Mouse (Mus musculus) gonadal fat pad, adult 2 months (tissue): Measurements from ENCODE around the gene Zscan26. TPM values are rescaled to one million over a fixed set of nuclear protein-coding genes. Genes with fewer than 3 reads are reported as not detected.
"Not testable (repeated sequence)": the region's sequence is repeated elsewhere in the genome, so short reads cannot be mapped to it uniquely, and the experiment has no call there.

Source experiments
- DNase-seq: peaks from one replicate; pipeline ENCODE4 v3.0.0-alpha.2; 2012; ENCODE audit warnings: low read depth
- polyA plus RNA-seq: library from polyadenylated mRNA; depleted of rRNA; stranded (reverse); fragments of >200 nt; gene quantifications from 2 replicates; pipeline ENCODE4 v1.2.3, GENCODE M21; 2012; rRNA removed

Gene Zscan26
- polyA plus RNA-seq, result 22.6 and 23.8 TPM in 2 replicates

DNA sequence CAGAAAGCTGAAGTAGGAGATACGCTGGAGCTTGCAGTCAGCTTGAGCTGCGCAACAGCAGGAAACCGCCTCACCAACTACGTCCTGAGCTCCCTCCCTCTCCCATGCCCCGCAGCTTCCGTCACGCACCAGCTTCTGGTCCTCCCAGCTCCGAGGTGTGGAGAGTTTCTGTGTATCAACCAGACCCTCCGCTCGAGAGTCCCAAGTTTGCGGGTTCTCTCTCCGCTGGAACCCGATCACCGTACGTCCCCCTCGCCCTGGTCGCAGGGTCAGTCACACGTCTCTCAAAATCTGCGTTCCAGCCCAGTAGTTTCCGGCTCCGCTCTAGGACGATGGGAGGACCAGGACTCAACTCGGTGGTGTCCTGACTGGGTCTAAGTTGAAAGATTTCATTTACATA, at the start of gene Zscan26:
Gene Zscan26, minus strand, starts transcription at position 282 of the 400 bp plus-strand sequence.
- DNase-seq, result no peak

DNA sequence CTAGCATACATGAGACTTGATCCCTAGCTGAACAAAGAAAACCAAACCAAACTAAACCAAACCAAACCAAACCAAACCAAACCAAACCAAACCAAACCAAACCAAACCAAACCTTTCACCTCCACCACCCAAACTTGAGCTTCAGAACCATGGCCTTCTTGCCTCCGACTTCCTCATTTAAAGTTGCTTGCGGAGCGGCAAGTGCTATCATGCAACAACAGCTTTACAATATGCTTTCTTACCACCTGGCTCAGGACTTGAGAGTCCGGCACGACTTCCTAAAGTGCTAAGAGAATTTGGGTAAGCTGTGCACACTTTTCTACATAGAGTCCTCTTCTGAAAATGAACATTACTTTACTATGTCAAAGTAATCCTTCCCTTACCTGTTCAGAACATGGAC, 48.8 kb upstream of the Zscan26 start:
- no peak for DNase-seq

- not testable (repeated sequence) for DNase-seq
Observed at GRCm38 (mm10) chr13:21501182-21501581, 47.7 kb upstream of the Zscan26 start, which contains the start of gene Gm11273. Gene Gm11273, minus strand, starts transcription at chr13:21501418.

- no peak for DNase-seq
Observed at GRCm38 (mm10) chr13:21495080-21495479, 41.5 kb upstream of the Zscan26 start, which contains the start of gene AK157302. Gene AK157302, plus strand, starts transcription at chr13:21495223.

GRCm38 (mm10) chr13:21492847-21493246, 39.3 kb upstream of the Zscan26 start:
- DNase-seq, result peak; percentile 96

- no peak for DNase-seq
Observed at GRCm38 (mm10) chr13:21486881-21487280, 33.4 kb upstream of the Zscan26 start.

- DNase-seq, result not testable (repeated sequence)
Observed at GRCm38 (mm10) chr13:21478759-21479670, 25.5 kb upstream of the Zscan26 start, which contains the start of the genes Zkscan4 and Gm10065. Gene Zkscan4, plus strand, starts transcription at chr13:21478907. Gene Gm10065, minus strand, starts transcription at chr13:21479441.

GRCm38 (mm10) chr13:21472427-21472826, 18.9 kb upstream of the Zscan26 start:
- no peak for DNase-seq

GRCm38 (mm10) chr13:21469097-21469496, 15.6 kb upstream of the Zscan26 start:
- DNase-seq, result no peak

DNA sequence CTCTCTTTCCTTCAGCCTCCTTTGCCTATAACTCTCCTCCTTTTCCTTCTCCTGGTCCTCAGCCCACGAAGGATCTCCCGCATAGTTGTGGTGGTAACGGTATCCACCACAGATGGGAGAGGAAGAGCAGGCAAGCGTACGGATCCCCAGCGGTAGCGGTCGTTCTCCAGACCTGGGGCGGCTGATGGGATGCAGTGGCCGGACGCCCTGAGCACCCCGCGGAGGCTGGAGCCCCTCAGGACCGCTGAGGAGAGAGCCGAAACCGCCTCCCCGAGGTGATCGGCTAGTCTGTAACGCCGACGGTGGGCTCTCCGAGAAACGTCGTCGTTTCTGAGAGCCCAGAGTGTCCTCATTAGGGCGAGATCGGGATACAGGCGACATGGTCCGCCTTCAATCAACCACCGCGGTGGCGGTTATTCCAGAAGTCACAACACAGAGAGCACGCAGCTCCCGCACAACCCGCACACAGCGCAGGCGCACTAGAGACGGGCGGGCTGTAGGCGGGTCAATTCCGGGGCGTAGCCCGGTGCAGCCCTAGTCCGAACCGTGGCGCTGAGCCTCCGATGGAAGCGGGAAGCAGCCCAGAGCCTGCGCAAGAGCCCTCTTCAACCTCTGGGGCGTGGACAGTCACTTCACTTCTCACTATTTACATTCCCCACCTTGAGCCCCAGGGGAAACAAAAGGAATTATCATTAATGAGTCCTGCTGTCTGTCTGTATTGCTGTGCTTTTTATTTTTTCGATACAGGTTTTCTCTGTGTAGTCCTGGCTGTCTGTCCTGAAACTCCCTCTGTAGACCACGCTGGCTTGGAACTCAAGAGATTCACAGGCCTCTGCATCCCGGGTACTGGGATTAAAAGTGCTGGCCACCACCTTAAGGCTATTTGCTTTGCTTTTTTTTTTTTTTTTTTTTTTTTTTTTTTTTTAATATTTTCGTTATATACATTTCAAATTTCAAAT, 14.8 kb upstream of the Zscan26 start, which contains the start of gene Nkapl:
Gene Nkapl, minus strand, starts transcription at position 449 of the 959 bp plus-strand sequence.
- DNase-seq, result no peak

DNA sequence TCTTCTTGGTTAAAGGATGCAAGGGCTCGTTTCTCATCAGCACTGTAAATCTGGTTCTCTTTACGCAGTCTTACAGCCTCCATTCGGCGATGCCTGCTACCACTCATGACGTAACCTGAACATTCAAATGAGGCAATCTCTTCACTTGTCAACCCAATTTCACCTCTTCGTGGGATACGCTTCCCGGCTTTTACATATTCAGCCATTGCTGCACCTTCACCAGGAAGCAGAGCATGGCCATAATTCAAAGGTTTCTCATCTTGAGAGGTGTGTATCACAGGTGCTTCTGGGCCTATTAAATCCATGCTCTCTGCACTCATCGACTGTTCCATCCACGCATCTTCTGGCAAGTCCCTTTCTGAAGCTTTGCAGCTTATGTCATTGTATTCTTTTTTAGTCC, 13.8 kb upstream of the Zscan26 start:
- DNase-seq, result no peak

GRCm38 (mm10) chr13:21462516-21462915, 9.0 kb upstream of the Zscan26 start:
- DNase-seq, result not testable (repeated sequence)

DNA sequence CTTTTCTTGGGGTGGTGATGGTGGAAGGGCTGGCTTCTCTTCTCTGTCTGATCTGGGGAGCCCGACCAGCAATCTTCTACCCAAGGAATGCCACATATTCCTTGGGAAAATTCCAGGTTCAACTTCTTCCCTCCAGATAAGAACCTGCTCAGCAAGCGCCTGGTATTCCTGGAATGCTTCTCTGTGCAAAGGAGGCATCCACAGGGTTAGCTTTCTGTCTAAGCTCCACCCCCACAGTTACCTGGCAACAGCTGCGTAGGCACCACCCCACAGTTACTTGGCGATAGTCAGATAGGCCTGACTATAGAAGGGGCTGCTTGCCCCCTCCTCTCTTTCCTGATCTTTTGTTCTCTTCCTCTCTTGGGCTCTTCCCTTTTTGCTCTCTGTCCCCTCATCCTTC, 2.8 kb upstream of the Zscan26 start:
- no peak for DNase-seq

GRCm38 (mm10) chr13:21454133-21454532, 603 bp upstream of the Zscan26 start:
- no peak for DNase-seq

DNA sequence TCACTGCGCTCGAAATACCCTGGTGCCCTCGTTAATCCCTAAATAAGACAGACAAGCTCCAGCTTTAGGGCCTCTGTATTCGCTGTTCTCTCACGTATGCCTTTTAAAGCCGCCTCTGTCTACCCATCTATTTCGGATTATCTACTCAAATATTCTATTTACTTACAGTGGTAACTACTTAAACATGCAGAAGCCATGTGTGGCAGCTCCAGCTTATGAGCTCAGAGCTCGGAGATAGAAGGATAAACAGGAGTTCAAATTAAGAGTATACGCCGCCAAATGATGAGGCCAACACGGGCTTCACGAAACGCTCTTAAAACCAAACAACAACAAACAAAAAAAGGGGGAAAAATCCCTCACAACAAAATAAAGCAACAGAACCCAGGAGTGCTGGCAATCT, 488 bp downstream of the Zscan26 start:
- no peak for DNase-seq

GRCm38 (mm10) chr13:21447856-21448614, 5.5 kb downstream of the Zscan26 start:
- DNase-seq, result no peak

GRCm38 (mm10) chr13:21446796-21447195, 6.7 kb downstream of the Zscan26 start:
- DNase-seq, result no peak

- DNase-seq, result no peak
Observed at GRCm38 (mm10) chr13:21441207-21441572, 12.3 kb downstream of the Zscan26 start.

DNA sequence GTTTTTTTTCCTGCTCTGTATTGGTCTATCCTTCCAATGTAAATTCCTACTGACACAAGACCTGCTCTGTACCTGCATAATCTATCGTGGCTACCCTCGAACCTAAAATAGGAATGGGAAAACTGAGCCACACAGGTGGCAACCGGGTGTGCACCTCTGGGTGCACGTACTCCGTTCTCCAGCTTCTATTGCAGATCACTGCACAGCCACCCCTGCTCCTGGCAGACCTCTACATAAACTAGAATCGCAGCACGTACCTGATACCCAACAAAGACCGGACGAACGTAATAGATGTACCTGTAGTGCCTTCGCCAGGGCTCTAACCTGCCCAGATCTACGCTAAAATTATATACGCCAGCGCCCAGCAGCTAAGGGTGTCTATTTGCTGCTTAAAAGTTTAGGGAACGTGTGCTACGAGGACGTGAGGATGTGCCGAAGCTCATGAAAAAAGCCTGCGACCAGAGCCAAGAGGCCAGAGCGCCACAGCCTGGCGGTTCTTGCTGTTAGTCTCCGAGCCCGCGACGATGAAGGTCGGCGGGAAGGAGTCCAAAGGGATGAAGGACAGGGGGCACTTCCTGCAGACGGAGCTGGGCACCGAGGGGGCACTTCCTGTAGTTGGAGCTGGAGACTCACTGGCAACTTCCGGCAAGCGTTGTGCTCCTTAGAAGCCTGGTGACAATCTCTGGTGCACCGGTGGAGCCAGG, 12.9 kb downstream of the Zscan26 start, which contains the start of gene Pgbd1:
Gene Pgbd1, minus strand, starts transcription at position 556 of the 704 bp plus-strand sequence.
- no peak for DNase-seq

DNA sequence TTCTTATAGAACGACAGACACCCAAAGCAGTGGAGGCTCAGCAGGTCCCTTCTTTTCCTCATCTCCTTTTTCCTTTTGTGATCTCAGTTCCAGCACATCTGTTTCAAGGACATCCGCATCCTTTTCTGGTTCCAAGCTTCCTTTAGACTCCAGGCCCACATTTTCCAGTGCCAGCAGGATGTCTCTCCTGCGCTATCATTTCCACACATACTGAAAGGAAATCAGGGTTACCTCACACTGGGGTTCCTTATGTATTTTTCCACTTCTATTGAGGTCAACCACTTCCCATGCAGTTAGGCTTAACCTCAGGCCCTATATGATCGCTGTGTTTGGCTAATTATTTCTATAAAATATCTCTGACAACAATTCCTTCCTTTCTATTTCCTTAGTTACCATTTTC, 18.1 kb downstream of the Zscan26 start:
- DNase-seq, result no peak
